Mouse (Mus musculus) forebrain, embryonic 14.5 days (tissue): Measurements from ENCODE around the gene Tgfb1. TPM values are rescaled to one million over a fixed set of nuclear protein-coding genes. Genes with fewer than 3 reads are reported as not detected.

Experiments
- ATAC-seq: fragments of 200-750 bp; cut with Nextera tagmentation; 2 replicates; pipeline ENCODE4 v1.8.0; 2017; ENCODE audit warnings: mild to moderate bottlenecking, moderate library complexity
- DNase-seq: peaks from one replicate; pipeline ENCODE4 v3.0.0-alpha.2; 2015; ENCODE audit warnings: low spot score
- H3K27ac ChIP-seq: fragments of 300-500 bp; sonication (generic); 2 replicates; pipeline ENCODE4 v1.5.1; 2014; ENCODE audit warnings: low read depth, mild to moderate bottlenecking, control low read depth, low read length, moderate library complexity
- H3K27me3 ChIP-seq: fragments of 300-500 bp; sonication (generic); replicated peaks from 2 replicates; pipeline ENCODE4 v1.6.1; 2014; ENCODE audit warnings: low read length, control low read depth, mixed read lengths; ENCODE audit not compliant: control insufficient read depth, insufficient read depth
- H3K36me3 ChIP-seq: fragments of 300-500 bp; sonication (generic); 2 replicates; pipeline ENCODE4 v1.6.1; 2014; ENCODE audit warnings: low read length, control low read depth; ENCODE audit not compliant: control insufficient read depth, insufficient read depth
- H3K4me1 ChIP-seq: fragments of 300-500 bp; sonication (generic); 2 replicates; pipeline ENCODE4 v1.6.1; 2014; ENCODE audit warnings: antibody characterized with exemption, low read length, control low read depth; ENCODE audit not compliant: control insufficient read depth, insufficient read depth
- H3K4me2 ChIP-seq: fragments of 300-500 bp; sonication (generic); 2 replicates; pipeline ENCODE4 v1.6.1; 2014; ENCODE audit warnings: mild to moderate bottlenecking, control low read depth, low read length
- H3K4me3 ChIP-seq: fragments of 300-500 bp; sonication (generic); 2 replicates; pipeline ENCODE4 v1.5.1; 2014; ENCODE audit warnings: low read depth, low read length, control low read depth
- H3K9ac ChIP-seq: fragments of 300-500 bp; sonication (generic); 2 replicates; pipeline ENCODE4 v1.6.1; 2014; ENCODE audit warnings: mild to moderate bottlenecking, low read length, control low read depth, moderate library complexity
- H3K9me3 ChIP-seq: fragments of 300-500 bp; sonication (generic); replicated peaks from 2 replicates; pipeline ENCODE4 v1.6.1; 2016; ENCODE audit warnings: low read length, control low read depth, mixed read lengths; ENCODE audit not compliant: control insufficient read depth
- WGBS: fragments of 180-500 bp; shearing (Covaris S2); extraction: QIAGEN DNeasy Blood & Tissue Kit; methylation state at CpG from one replicate; pipeline ENCODE4 v1.1.7; 2014; 5-methylcytosine and 5-hydroxymethylcytosine counted together
- polyA plus RNA-seq: library from polyadenylated mRNA; unstranded; fragments of >200 nt; fragmentation: Nextera tagmentation; extraction: Ambion mirVana; gene quantifications from 2 replicates; pipeline ENCODE4 v1.2.1, GENCODE M21; 2014

Tgfb1 gene
- 0.61 and 0.83 TPM in 2 replicates for polyA plus RNA-seq

GRCm38 (mm10) chr7:25686680-25687531 is at the start of gene Tgfb1:
Gene Tgfb1, plus strand, starts transcription at chr7:25687002.
- H3K27me3 ChIP-seq, result peaks cover 53% of the 10 kb centered on the region
- 1% methylated on average over 60 of the region's 69 CpGs for WGBS
- peak; percentile 53 for DNase-seq

GRCm38 (mm10) chr7:25637099-25637498 is 49.7 kb upstream of the Tgfb1 start:
- Histone ChIP-seq H3K4me3 (no peak overlapping the region), H3K27me3 (no peaks in the 10 kb centered on the region), H3K9ac (no peak overlapping the region), H3K4me2 (no peak overlapping the region), H3K27ac (no peak overlapping the region), H3K4me1 (no peaks in the 10 kb centered on the region), H3K36me3 (peaks cover 38% of the 10 kb centered on the region), H3K9me3 (no peaks in the 10 kb centered on the region)
- DNase-seq, result no peak
- no peak for ATAC-seq
- WGBS, result 90% methylated on average over 5 of the region's 5 CpGs

More at GRCm38 (mm10) chr7:25686680-25687531, at the start of gene Tgfb1:
- Histone ChIP-seq H3K4me1 (peaks cover 16% of the 10 kb centered on the region), H3K4me3 (peak within 1 kb of the TSS; percentile 39), H3K27ac (no peak within 1 kb of the TSS), H3K4me2 (peak within 1 kb of the TSS; percentile 59), H3K9me3 (no peaks in the 10 kb centered on the region), H3K36me3 (0 out of 2 replicates have a peak, but pooled peaks cover 3% of the 10 kb centered on the region), H3K9ac (peak within 1 kb of the TSS; percentile 50)
- ATAC-seq, result peak; percentile 53

GRCm38 (mm10) chr7:25639754-25640153 is 47.0 kb upstream of the Tgfb1 start:
- Histone ChIP-seq H3K27me3 (no peaks in the 10 kb centered on the region), H3K4me2 (no peak overlapping the region), H3K9me3 (no peaks in the 10 kb centered on the region), H3K4me3 (no peak overlapping the region), H3K4me1 (no peaks in the 10 kb centered on the region), H3K9ac (no peak overlapping the region), H3K36me3 (0 out of 2 replicates have a peak, but pooled peaks cover 23% of the 10 kb centered on the region), H3K27ac (no peak overlapping the region)
- peak; percentile 17 for DNase-seq
- no peak for ATAC-seq
- 87% methylated on average over 4 of the region's 4 CpGs for WGBS

DNA sequence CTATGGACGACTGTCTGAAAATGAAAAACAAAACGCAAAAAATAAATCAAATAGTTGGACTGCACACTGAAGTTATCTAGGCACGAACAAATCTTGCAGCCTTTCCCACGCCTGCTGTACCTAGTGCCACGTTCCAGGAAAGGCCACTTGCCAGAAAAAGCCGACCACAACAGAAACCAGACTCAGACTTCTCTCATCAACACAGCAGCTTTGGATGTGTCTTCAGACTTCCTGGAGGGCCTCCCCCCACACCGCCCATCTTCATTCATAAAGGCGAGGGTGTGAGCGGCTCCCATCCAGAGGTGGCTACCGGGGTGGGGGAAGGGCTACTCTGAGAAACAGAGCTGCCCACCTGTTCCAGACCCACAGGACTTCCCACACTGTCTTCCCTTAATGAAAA is 42.7 kb upstream of the Tgfb1 start:
- WGBS, result 75% methylated on average over 10 of the region's 10 CpGs
- Histone ChIP-seq H3K4me3 (no peak overlapping the region), H3K4me2 (no peak overlapping the region), H3K27ac (no peak overlapping the region), H3K9me3 (no peaks in the 10 kb centered on the region), H3K9ac (no peak overlapping the region), H3K36me3 (0 out of 2 replicates have a peak, but pooled peaks cover 3% of the 10 kb centered on the region), H3K27me3 (no peaks in the 10 kb centered on the region), H3K4me1 (no peaks in the 10 kb centered on the region)
- ATAC-seq, result no peak
- no peak for DNase-seq

DNA sequence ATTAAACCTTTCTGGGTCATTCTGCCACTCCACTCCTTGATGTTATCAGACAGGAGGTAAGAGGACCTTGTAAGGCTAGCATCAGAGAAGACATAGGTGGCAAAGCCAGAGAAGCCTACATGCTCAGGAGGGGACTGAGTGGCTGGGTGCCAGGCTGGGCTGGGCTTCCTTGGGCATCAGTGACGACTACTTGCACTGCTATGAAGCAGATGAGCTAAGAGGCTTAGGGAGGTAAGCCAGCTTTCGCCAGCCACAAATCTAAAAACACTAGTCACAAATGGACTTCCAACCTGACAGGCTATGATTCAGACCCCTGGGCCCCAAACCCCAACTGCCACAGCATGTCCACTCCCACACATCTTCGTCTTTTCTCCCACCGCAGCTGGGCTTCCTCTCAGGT is 42.2 kb upstream of the Tgfb1 start:
- Histone ChIP-seq H3K36me3 (0 out of 2 replicates have a peak, but pooled peaks cover 3% of the 10 kb centered on the region), H3K4me1 (no peaks in the 10 kb centered on the region), H3K4me2 (no peak overlapping the region), H3K4me3 (no peak overlapping the region), H3K27me3 (no peaks in the 10 kb centered on the region), H3K27ac (no peak overlapping the region), H3K9me3 (no peaks in the 10 kb centered on the region), H3K9ac (no peak overlapping the region)
- ATAC-seq (no peak), DNase-seq (no peak)
- WGBS, result 78% methylated on average over 4 of the region's 4 CpGs

GRCm38 (mm10) chr7:25645074-25645473 is 41.7 kb upstream of the Tgfb1 start:
- no peak for DNase-seq
- no peak for ATAC-seq
- Histone ChIP-seq H3K9ac (no peak overlapping the region), H3K27me3 (no peaks in the 10 kb centered on the region), H3K4me3 (no peak overlapping the region), H3K27ac (no peak overlapping the region), H3K4me1 (no peaks in the 10 kb centered on the region), H3K9me3 (no peaks in the 10 kb centered on the region), H3K36me3 (no peaks in the 10 kb centered on the region), H3K4me2 (no peak overlapping the region)
- 34% methylated on average over 14 of the region's 14 CpGs for WGBS

DNA sequence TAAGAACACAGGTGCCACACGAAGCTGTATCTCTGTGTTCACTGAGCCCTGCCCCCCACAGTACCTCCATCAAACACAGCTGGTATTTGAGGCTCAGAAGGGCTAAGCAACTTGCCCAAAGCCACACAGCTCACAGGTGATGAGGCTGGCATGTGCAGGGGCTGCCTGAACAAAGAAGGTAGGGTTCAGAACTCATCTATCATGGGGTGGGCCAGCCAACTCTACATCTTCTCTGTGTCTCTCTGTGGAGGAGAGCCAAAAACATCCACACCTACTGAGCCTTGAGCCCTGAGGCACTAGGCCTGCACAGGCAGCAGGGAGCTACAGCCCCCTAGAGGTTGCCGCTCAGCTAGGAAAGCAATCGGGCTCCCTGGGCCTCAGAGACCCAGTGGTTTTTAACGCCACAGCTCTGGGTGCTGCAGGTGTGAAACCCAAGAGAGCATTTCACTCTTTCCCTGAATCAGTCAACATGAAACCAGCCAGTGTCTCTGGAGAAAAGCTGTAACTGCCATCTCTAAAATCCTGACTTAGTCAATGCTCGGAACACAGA is 39.2 kb upstream of the Tgfb1 start:
- 60% methylated on average over 5 of the region's 5 CpGs for WGBS
- DNase-seq, result no peak

GRCm38 (mm10) chr7:25649839-25650238 is 37.0 kb upstream of the Tgfb1 start:
- H3K27me3 ChIP-seq, result no peaks in the 10 kb centered on the region
- ATAC-seq (no peak), DNase-seq (no peak)
- no peaks in the 10 kb centered on the region for H3K4me1 ChIP-seq
- no peak overlapping the region for H3K4me3 ChIP-seq
- H3K9me3 ChIP-seq, result no peaks in the 10 kb centered on the region
- no peak overlapping the region for H3K9ac ChIP-seq
- no peaks in the 10 kb centered on the region for H3K36me3 ChIP-seq
- H3K4me2 ChIP-seq, result no peak overlapping the region
- no peak overlapping the region for H3K27ac ChIP-seq
- WGBS, result 91% methylated on average over 5 of the region's 5 CpGs

More for the DNA sequence above, 39.2 kb upstream of the Tgfb1 start:
- Histone ChIP-seq H3K9ac (no peak overlapping the region), H3K4me2 (no peak overlapping the region), H3K36me3 (no peaks in the 10 kb centered on the region), H3K27me3 (no peaks in the 10 kb centered on the region), H3K4me1 (no peaks in the 10 kb centered on the region), H3K9me3 (no peaks in the 10 kb centered on the region), H3K27ac (no peak overlapping the region), H3K4me3 (no peak overlapping the region)
- ATAC-seq, result no peak

DNA sequence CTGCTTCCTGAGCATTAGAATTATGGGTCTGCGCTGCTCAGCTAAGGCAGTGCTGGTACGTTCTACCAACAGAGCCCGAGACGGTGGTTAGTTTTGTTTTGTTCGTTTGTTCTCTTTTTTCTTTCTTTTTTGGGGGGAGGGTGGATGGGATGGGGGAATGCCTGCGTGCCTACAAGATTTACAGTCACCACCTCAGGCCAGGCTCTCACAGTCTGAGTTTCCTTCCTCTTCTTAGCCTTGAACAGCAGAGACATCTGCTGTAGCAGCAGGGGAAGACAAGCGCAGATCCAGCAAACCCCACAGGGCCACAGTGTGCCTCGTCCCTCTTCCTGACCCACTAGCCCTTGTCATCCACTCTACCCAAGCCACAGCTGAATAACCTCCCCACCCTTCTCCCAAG is 35.5 kb upstream of the Tgfb1 start:
- DNase-seq, result no peak
- Histone ChIP-seq H3K27ac (no peak overlapping the region), H3K9ac (no peak overlapping the region), H3K4me2 (no peak overlapping the region), H3K4me1 (no peaks in the 10 kb centered on the region), H3K36me3 (no peaks in the 10 kb centered on the region), H3K4me3 (no peak overlapping the region), H3K9me3 (no peaks in the 10 kb centered on the region), H3K27me3 (no peaks in the 10 kb centered on the region)
- 90% methylated on average over 8 of the region's 8 CpGs for WGBS
- no peak for ATAC-seq
